Mouse (Mus musculus) heart, adult 2 months (tissue): ENCODE data around the gene Eif4e3. TPM values are rescaled to one million over a fixed set of nuclear protein-coding genes. Genes with fewer than 3 reads are reported as not detected.

ENCODE experiments used
- DNase-seq, 2 experiments: peaks; one replicate each; pipeline ENCODE4 v3.0.0; 2021
- H3K27ac ChIP-seq: fragments of 200-600 bp; 2 replicates; pipeline ENCODE4 v1.8.1; 2022
- H3K27me3 ChIP-seq: fragments of 200-500 bp; 2 replicates; pipeline ENCODE4 v1.6.1; 2012; ENCODE audit warnings: mild to moderate bottlenecking, low read length, inconsistent platforms, mixed read lengths; ENCODE audit not compliant: control insufficient read depth, insufficient read depth
- H3K36me3 ChIP-seq: fragments of 200-500 bp; 2 replicates; pipeline ENCODE4 v1.6.1; 2012; ENCODE audit warnings: low read length, inconsistent platforms; ENCODE audit not compliant: control insufficient read depth, insufficient read depth
- H3K4me1 ChIP-seq: fragments of 200-500 bp; 2 replicates; pipeline ENCODE4 v1.6.1; 2011; ENCODE audit warnings: low read length; ENCODE audit not compliant: control insufficient read depth, insufficient read depth
- H3K4me3 ChIP-seq: fragments of 200-600 bp; 2 replicates; pipeline ENCODE4 v1.8.1; 2022
- H3K79me2 ChIP-seq: fragments of 200-500 bp; replicated peaks from 2 replicates; pipeline ENCODE4 v1.6.1; 2012; ENCODE audit warnings: mild to moderate bottlenecking, inconsistent platforms, low read length, moderate library complexity, mixed read lengths; ENCODE audit not compliant: control insufficient read depth, insufficient read depth
- H3K9ac ChIP-seq: fragments of 200-500 bp; 2 replicates; pipeline ENCODE4 v1.6.1; 2012; ENCODE audit warnings: low read depth, mild to moderate bottlenecking, control low read depth, inconsistent platforms, low read length, mixed read lengths
- CTCF ChIP-seq: fragments of 200-600 bp; IDR thresholded peaks from 2 replicates; pipeline ENCODE4 v1.8.1; 2022; ENCODE audit warnings: antibody characterized with exemption, mild to moderate bottlenecking, moderate library complexity
- EP300 ChIP-seq: fragments of 200-500 bp; IDR thresholded peaks from 2 replicates; pipeline ENCODE4 v1.6.1; 2011; ENCODE audit warnings: low read depth, low read length, control low read depth; ENCODE audit not compliant: insufficient read depth
- POLR2A ChIP-seq: fragments of 200-500 bp; IDR thresholded peaks from 2 replicates; pipeline ENCODE4 v1.6.1; 2011; ENCODE audit warnings: mild to moderate bottlenecking, low read depth, low read length, control low read depth; ENCODE audit not compliant: insufficient read depth
- WGBS: fragments of 180-500 bp; shearing (Covaris S2); methylation state at CpG from one replicate; pipeline ENCODE4 v1.1.7; 2018; 5-methylcytosine and 5-hydroxymethylcytosine counted together
- intact Hi-C: fragments of 180-260 bp; cut with DNase I; formaldehyde crosslinking; loops from one replicate; pipeline ENCODE4 v1.15.1; 2025
- polyA plus RNA-seq: library from polyadenylated mRNA; depleted of rRNA; stranded (reverse); fragments of >200 nt; gene quantifications from 2 replicates; pipeline ENCODE4 v1.2.3, GENCODE M21; 2012; rRNA removed
- total RNA-seq, 2 experiments: library from RNA; stranded (reverse); gene quantifications; 2 replicates each; pipeline ENCODE4 v1.2.3; 2021

The Eif4e3 gene
- total and polyA plus RNA-seq, 3 experiments = 24.2 to 45.8 (median 36.6) TPM

- H3K79me2 ChIP-seq = no peaks in the 10 kb centered on the region
- no peak overlapping the region for H3K27ac ChIP-seq
- peaks cover 4% of the 10 kb centered on the region; the same call in 1 of the 2 replicates for H3K4me1 ChIP-seq
- H3K9ac ChIP-seq = no peak overlapping the region
- no peaks in the 10 kb centered on the region for H3K36me3 ChIP-seq
- no peaks in the 10 kb centered on the region for H3K27me3 ChIP-seq
- TF ChIP-seq CTCF (no peak), EP300 (no peak), POLR2A (no peak)
- H3K4me3 ChIP-seq = no peak overlapping the region
- intact Hi-C loops = loop anchor here (1.0 kb wide), 1 partner anchor 1074 kb away; no protein-coding TSS in a partner anchor
- WGBS = 68% methylated on average over 5 of the region's 5 CpGs
- DNase-seq = no peak
These were observed 67.3 kb downstream of the Eif4e3 start for GRCm38 (mm10) chr6:99599229-99599628.

GRCm38 (mm10) chr6:99577040-99577439 is 89.5 kb downstream of the Eif4e3 start:
- Histone ChIP-seq H3K4me3 (no peak overlapping the region), H3K9ac (no peak overlapping the region), H3K4me1 (no peaks in the 10 kb centered on the region), H3K27ac (no peak overlapping the region), H3K27me3 (no peaks in the 10 kb centered on the region), H3K79me2 (no peaks in the 10 kb centered on the region), H3K36me3 (no peaks in the 10 kb centered on the region)
- WGBS = 62% methylated on average over 6 of the region's 6 CpGs
- DNase-seq = no peak
- TF ChIP-seq POLR2A (no peak), EP300 (no peak), CTCF (no peak)
- intact Hi-C loops = no loop called here

GRCm38 (mm10) chr6:99575633-99576032 is 90.9 kb downstream of the Eif4e3 start:
- intact Hi-C loops = no loop called here
- H3K27ac ChIP-seq = no peak overlapping the region
- H3K36me3 ChIP-seq = no peaks in the 10 kb centered on the region
- H3K4me3 ChIP-seq = no peak overlapping the region
- TF ChIP-seq POLR2A = no peak
- TF ChIP-seq CTCF = no peak
- no peak for TF ChIP-seq EP300
- H3K27me3 ChIP-seq = no peaks in the 10 kb centered on the region
- 81% methylated on average over 6 of the region's 6 CpGs for WGBS
- H3K4me1 ChIP-seq = no peaks in the 10 kb centered on the region
- no peak for DNase-seq
- H3K9ac ChIP-seq = no peak overlapping the region
- no peaks in the 10 kb centered on the region for H3K79me2 ChIP-seq

Other genes with a start within 250 kb of the Eif4e3 start
- gene Foxp1, start 144.1 kb downstream of the Eif4e3 start, total RNA-seq = 10 to 100 TPM; 26.4 to 31.6 TPM
- 22.9 and 29.1 TPM in 2 replicates for gene Foxp1, start 144.1 kb downstream of the Eif4e3 start, polyA plus RNA-seq
- gene Gm20696, start within 50 bp of the Eif4e3 start, total RNA-seq = 1 to 10 TPM; 1.4 to 1.7 TPM
- gene Gm20696, start within 50 bp of the Eif4e3 start, polyA plus RNA-seq = 0.61 and 0.85 TPM in 2 replicates
- 1 to 10 TPM; 6.3 to 6.8 TPM for gene Gpr27, start 25.9 kb upstream of the Eif4e3 start, total RNA-seq
- gene Gpr27, start 25.9 kb upstream of the Eif4e3 start, polyA plus RNA-seq = 5.7 and 5.8 TPM in 2 replicates
- not detected for gene Prok2, start 59.6 kb upstream of the Eif4e3 start, total RNA-seq
- gene Prok2, start 59.6 kb upstream of the Eif4e3 start, polyA plus RNA-seq = not detected in 2 replicates